8 mouse cellular contexts compared by ENCODE assay signal in genomic region chr19:7267781-7268721, GRCm38 (mm10). TPM values are rescaled to one million over a fixed set of nuclear protein-coding genes. Genes with fewer than 3 reads are reported as not detected.
DNase-seq lines count a peak whose midpoint lies in the region.

No protein-coding gene starts in this region.

- peak overlapping the region; percentile 74 for H3K4me3 ChIP-seq in hindbrain, embryonic 10.5 days

- peaks cover 84% of the 10 kb centered on the region for H3K4me1 ChIP-seq in hindbrain, embryonic 10.5 days (replicated peaks)

- DNase-seq in MEL-GATA-1-ER (ENCODE audit: extremely low read depth, low read depth): peak; percentile 48
- peak; percentile 64 for DNase-seq in brain, embryonic 18.5 days (ENCODE audit: low read depth, low spot score)
- DNase-seq in forelimb bud, embryonic 11.5 days (ENCODE audit: low read depth, low spot score): peak; percentile 81
- peak; percentile 92 for DNase-seq in hindbrain, embryonic 10.5 days (ENCODE audit: low spot score)
- DNase-seq in layer of hippocampus, postnatal 25 days (ENCODE audit: extremely low spot score in 1 of 2, low spot score in 1 of 2): peak; percentile 61
- peak; percentile 88 to 93 for DNase-seq in lung, postnatal 4 days
- DNase-seq in retina, postnatal 7 days (ENCODE audit: low read depth, low spot score): peak; percentile 80
- DNase-seq in urinary bladder, postnatal 4 days (ENCODE audit: low spot score in 2 of 2): peak; percentile 80 to 82

- no peaks in the 10 kb centered on the region for H3K27me3 ChIP-seq in hindbrain, embryonic 10.5 days (ENCODE audit: insufficient read depth, poor library complexity, severe bottlenecking)

- H3K9me3 ChIP-seq in hindbrain, embryonic 10.5 days: no peaks in the 10 kb centered on the region

- H3K27ac ChIP-seq in hindbrain, embryonic 10.5 days: peak overlapping the region; percentile 99

- WGBS in hindbrain, embryonic 10.5 days: under 1% methylated on average over 97 of the region's 97 CpGs

- H3K36me3 ChIP-seq in hindbrain, embryonic 10.5 days: peaks cover 39% of the 10 kb centered on the region

RNA-seq across cellular contexts. Expression of gene Rcor2, which starts 0.9 kb away (rescaled TPM):
- polyA plus RNA-seq in hindbrain, embryonic 10.5 days (2016; fragmentation: Nextera tagmentation; extraction: Ambion mirVana): 72.0 and 79.1 TPM in 2 replicates
- total RNA-seq in layer of hippocampus, postnatal 25 days (2021): 10 to 100 TPM; 17.4 to 20.0 TPM

RNA-seq across cellular contexts. Expression of gene Naa40, which starts 27.1 kb away (rescaled TPM):
- polyA plus RNA-seq in hindbrain, embryonic 10.5 days (2016; fragmentation: Nextera tagmentation; extraction: Ambion mirVana): 89.8 and 96.5 TPM in 2 replicates
- 10 to 100 TPM; 24.6 to 34.6 TPM for total RNA-seq in layer of hippocampus, postnatal 25 days (2021)

RNA-seq across cellular contexts. Expression of gene Cox8a, which starts 50.6 kb away (rescaled TPM):
- polyA plus RNA-seq in hindbrain, embryonic 10.5 days (2016; fragmentation: Nextera tagmentation; extraction: Ambion mirVana): 914 and 944 TPM in 2 replicates
- total RNA-seq in layer of hippocampus, postnatal 25 days (2021): 1,000 to 10,000 TPM; 1,060 to 1,153 TPM

Comparison
In these comparisons a context has a peak if more than half of its experiments do, and no peak if none do; other contexts are left out.
1. Peak in every context shown above with its lines: DNase-seq, H3K4me3 ChIP-seq and H3K27ac ChIP-seq.